Mouse (Mus musculus) Patski (cell line): ENCODE measurements around the gene Car8. TPM values are rescaled to one million over a fixed set of nuclear protein-coding genes. Genes with fewer than 3 reads are reported as not detected.
"Not testable (repeated sequence)": the region's sequence is repeated elsewhere in the genome, so short reads cannot be mapped to it uniquely, and the experiment has no call there.

Source experiments
- ATAC-seq: fragments of 100-300 bp; one replicate; pipeline ENCODE4 v1.8.0; 2021
- CTCF ChIA-PET: fragments of 350-600 bp; sonication (Branson Sonifier 250); formaldehyde crosslinking; loops from one replicate; lab custom pipeline; 2022; ENCODE audit warnings: inconsistent platforms; lab: Charles Lee
- POLR2A ChIA-PET: fragments of 350-600 bp; sonication (Branson Sonifier 250); formaldehyde crosslinking; loops from one replicate; lab custom pipeline; 2022; ENCODE audit warnings: antibody characterized with exemption, inconsistent platforms; lab: Charles Lee
- DNase-seq: peaks from one replicate; pipeline ENCODE4 v3.0.0-alpha.2; 2011; ENCODE audit warnings: low read depth, low spot score
- H3K27me3 ChIP-seq: fragments of 371-371 bp; one replicate; pipeline ENCODE4 v1.5.1; 2021
- CTCF ChIP-seq: fragments of 100-300 bp; IDR thresholded peaks from one replicate; pipeline ENCODE4 v1.5.1; 2021
- in situ Hi-C: fragments of 300-500 bp; cut with MboI; formaldehyde crosslinking; loops from 3 replicates; pipeline ENCODE4 v1.11.1; 2018; ENCODE audit warnings: low pct_unique_long_range_greater_than_20kb, mixed read lengths
- polyA plus RNA-seq: library from polyadenylated mRNA; unstranded; gene quantifications from one replicate; pipeline ENCODE4 v1.2.3, GENCODE M21; 2021

Gene Car8
- polyA plus RNA-seq, 1 experiment from 2014 or later = not detected

DNA sequence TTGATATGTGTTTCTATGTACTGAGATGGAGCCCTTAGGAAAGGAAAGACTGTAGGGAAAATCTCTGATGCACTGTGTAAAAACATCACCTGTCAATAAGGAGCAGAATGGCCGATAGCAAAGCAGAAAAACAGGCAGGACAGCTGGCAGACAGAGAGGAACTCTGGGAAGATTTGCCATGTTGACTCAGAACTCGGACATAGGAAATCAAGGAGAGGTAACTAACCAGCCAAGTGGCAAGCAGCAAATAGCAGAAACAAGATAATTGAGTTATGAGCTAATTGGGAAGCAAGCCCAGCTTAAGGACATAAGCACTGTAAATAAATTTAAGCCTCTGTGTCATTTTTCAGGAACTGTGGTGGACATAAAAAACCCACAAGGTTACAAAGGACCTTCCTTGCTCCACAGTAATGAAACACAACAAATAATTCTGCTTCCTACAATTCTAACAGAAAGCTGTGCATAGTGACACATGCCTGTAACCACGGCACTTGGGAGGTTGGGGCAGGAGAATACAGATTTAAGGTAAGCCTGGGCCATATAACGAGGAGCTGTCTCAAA, 33.7 kb downstream of the Car8 start:
- ATAC-seq (peak; percentile 62), DNase-seq (peak; percentile 38)
- no peaks in the 10 kb centered on the region for H3K27me3 ChIP-seq
- POLR2A ChIA-PET = no interaction called here
- CTCF ChIA-PET = no interaction called here
- in situ Hi-C loops = no loop called here
- no peak for TF ChIP-seq CTCF

DNA sequence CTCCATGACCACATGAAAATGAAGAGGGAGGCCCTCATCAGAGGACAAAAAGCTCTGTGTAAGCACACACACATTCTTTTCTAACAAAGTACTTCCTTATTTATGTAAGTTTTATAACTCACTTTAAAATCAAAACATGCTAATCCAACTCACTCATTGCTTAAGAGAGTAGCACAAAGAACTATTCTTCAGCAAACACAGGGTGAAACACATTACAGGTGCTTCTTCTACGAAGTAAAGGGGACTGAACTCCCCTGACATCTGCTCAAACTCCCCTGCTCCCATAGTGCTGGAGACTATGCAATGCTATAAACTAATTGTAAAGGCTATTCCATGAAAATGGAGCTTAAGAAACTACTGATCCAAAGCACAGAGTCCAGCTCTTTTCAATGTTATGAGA, 35.5 kb downstream of the Car8 start:
- ChIA-PET POLR2A (no interaction called here), CTCF (no interaction called here)
- in situ Hi-C loops = no loop called here
- no peaks in the 10 kb centered on the region for H3K27me3 ChIP-seq
- no peak for TF ChIP-seq CTCF
- no peak for DNase-seq
- no peak for ATAC-seq

DNA sequence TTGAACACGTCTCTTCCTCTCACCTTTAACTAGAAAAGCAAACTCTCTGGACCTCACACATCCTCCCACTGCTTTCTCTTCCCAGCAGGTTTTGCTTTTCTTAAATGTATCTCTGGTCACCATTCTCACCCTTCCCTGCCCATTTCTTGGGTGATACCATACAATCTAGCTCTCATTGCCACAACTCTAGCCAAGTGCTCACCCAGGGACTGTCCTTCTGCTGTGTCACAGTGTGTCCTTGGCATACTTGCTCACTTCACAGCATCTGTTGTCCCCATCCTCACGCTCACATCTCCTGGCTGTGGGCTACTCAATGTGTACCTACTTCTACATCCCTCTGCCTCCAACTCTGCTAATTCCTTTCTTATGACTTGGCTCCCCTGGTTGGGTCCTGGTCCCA, 37.2 kb downstream of the Car8 start:
- in situ Hi-C loops = no loop called here
- CTCF ChIA-PET = no interaction called here
- no peak for TF ChIP-seq CTCF
- POLR2A ChIA-PET = no interaction called here
- DNase-seq (no peak), ATAC-seq (no peak)
- H3K27me3 ChIP-seq = no peaks in the 10 kb centered on the region

DNA sequence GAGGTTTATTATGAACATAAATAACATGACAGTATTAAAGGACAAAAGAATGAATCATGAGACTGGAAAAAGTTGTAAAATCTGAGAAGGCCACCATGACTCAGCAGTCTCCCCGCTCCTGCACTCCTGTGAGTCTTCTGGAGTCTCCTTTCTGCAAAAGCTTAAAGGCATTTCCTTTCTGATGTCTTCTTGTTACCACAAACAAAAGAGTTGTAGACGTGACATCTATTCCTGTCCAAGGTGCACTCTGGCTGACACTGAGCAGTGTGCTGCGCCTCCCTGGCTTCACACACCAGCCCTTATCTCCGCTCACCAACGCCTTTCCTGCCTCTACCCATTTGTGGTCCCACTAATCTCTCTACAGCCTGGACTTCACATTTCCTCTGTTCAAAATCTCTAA, 38.8 kb downstream of the Car8 start:
- in situ Hi-C loops = no loop called here
- ChIA-PET CTCF (interaction anchor here (1.1 to 3.8 kb wide), 2 partner anchors 11 to 16 kb away, joined by 3 to 18 read pairs; no protein-coding TSS in a partner anchor), POLR2A (no interaction called here)
- DNase-seq (peak; percentile 35), ATAC-seq (no peak)
- no peak for TF ChIP-seq CTCF
- no peaks in the 10 kb centered on the region for H3K27me3 ChIP-seq

DNA sequence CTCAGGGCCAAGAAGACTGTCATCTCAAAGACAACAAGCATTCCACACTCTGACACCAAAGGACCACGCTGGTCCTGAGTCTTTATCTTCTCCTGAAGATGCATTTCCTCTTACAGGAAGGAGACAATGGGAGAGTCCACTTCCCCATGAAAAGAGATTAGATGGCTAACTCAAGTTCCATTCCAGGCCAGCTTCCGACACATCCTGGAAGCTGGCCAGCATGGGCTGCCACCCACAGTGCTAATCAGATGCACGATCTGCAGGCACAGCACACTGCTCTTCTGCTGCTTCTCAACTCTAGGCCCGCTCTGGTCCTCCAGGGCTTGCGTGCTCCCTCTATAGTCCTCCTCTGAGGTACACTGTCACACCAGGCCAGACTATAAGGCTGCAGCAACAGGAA, 40.8 kb downstream of the Car8 start:
- in situ Hi-C loops = no loop called here
- DNase-seq (no peak), ATAC-seq (no peak)
- CTCF ChIA-PET = interaction anchor here (3.8 kb wide), 1 partner anchor 9 kb away, joined by 18 read pairs; no protein-coding TSS in a partner anchor
- no peak for TF ChIP-seq CTCF
- no peaks in the 10 kb centered on the region for H3K27me3 ChIP-seq
- POLR2A ChIA-PET = no interaction called here

DNA sequence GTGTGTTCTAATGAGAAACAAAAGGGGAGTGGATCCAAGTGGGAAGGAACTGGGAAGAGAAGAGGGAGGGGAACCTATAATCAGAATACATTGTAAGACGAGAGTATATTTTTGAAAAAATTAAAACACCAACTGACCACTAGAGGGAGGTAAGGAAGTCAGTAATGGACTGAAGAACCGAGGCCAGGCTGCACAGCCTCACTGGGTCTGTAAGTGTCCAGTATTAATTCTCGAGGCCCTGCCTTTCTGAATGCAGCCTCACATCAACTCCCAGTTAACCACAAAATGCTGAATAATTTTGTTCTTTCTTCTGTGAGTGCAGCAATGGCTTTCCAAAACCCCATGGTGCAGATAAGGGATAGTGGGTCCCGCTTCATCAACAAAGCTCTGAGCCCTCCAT, 48.4 kb downstream of the Car8 start:
- TF ChIP-seq CTCF = no peak
- no peaks in the 10 kb centered on the region for H3K27me3 ChIP-seq
- in situ Hi-C loops = no loop called here
- ATAC-seq (no peak), DNase-seq (no peak)
- ChIA-PET CTCF (interaction anchor here (1.0 to 5.0 kb wide), 2 partner anchors 9 to 191 kb away, joined by 3 to 18 read pairs; no protein-coding TSS in a partner anchor), POLR2A (no interaction called here)

DNA sequence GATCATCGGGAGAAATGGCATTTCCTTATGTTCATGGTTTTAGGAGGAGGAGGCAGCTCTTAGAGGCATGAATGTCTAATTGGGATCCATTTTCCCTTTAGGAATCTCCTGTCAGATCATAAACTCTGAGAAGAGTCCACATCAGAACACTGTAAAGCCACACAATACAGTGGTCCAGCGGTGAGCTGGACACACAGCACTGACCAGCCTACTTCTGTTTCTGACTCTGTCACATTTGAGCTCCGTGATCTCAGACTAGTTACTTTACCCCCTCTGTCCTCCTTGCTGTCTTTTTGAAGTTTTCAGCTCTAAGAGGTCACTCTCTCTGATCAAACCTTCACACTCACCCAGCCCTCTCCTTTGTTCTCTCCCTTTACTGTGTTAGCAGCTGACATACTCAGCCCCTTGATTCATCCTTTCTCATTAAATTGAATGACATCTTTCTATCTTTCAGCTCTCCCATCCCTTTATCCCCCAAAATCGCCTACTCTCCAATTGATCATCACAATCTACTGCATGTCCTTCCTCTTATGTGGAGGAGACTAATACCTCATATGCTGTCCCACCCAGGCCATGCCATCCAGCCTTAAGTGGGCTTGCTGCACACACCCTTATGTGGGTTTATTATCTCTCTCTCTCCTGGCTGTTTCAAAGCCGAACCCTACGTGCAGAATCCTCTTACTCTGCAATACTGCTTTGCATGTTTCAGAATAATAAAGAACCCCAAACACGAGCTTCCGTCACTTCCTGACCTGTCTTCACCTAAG, 51.7 kb downstream of the Car8 start:
- in situ Hi-C loops = loop anchor here (10.0 kb wide), 1 partner anchor 178 kb away; no protein-coding TSS in a partner anchor
- ChIA-PET POLR2A (no interaction called here), CTCF (interaction anchor here (1.3 to 5.0 kb wide), 2 partner anchors 12 to 180 kb away, joined by 3 to 18 read pairs; no protein-coding TSS in a partner anchor)
- DNase-seq (no peak), ATAC-seq (no peak)
- no peak for TF ChIP-seq CTCF
- no peaks in the 10 kb centered on the region for H3K27me3 ChIP-seq

DNA sequence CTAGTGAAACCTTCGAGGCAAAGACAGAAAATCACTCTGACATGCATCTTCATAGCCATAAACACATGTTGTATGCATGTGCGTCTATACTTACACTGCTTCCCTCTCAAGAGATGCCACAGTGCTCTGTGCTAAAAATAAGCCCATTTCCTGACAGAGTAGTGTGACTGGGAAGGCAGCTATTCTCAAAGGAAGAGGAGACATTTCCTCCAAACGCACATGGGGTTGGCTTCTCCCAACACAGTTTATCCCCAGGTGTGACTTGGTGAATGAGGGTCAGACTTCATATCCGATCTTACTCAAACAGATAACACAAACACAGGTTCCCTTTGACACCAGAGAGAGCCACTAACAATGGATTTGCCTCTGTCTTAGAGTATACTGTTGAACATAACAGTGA, 58.3 kb downstream of the Car8 start:
- DNase-seq = no peak
- ChIA-PET POLR2A (no interaction called here), CTCF (no interaction called here)
- in situ Hi-C loops = loop anchor here (10.0 kb wide), 1 partner anchor 184 kb away; no protein-coding TSS in a partner anchor
- TF ChIP-seq CTCF = no peak
- no peak for ATAC-seq
- no peaks in the 10 kb centered on the region for H3K27me3 ChIP-seq

DNA sequence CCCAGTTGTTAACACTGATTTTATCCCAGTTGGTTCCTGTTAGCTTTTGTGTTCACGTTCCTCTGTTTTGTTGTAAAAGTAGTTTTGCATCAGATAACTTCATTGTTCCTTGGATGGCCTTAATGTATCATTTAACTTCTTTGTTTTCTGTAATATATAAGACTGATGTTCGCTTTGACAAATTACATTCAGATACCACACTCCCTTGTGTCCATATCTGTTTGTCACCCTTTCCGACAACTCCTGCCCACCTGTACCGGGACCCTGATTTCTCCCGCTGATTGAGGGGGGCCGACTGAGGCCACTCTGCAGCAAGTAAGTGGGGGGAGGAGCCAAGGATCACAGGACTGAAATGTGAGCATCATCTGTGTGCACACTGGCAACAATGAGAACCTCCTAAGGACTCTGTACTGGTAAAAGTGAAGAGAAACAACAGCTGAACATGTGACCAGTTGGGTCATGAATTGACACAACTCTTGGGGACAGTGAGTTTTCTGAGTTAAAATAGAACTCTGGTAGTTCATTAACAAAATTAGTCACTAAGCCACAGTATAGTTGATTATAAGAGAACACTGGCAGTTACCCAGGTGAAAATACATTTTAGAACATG, 84.1 kb downstream of the Car8 start:
- ChIA-PET POLR2A (no interaction called here), CTCF (no interaction called here)
- TF ChIP-seq CTCF = no peak
- in situ Hi-C loops = no loop called here
- DNase-seq (no peak), ATAC-seq (no peak)
- no peaks in the 10 kb centered on the region for H3K27me3 ChIP-seq

DNA sequence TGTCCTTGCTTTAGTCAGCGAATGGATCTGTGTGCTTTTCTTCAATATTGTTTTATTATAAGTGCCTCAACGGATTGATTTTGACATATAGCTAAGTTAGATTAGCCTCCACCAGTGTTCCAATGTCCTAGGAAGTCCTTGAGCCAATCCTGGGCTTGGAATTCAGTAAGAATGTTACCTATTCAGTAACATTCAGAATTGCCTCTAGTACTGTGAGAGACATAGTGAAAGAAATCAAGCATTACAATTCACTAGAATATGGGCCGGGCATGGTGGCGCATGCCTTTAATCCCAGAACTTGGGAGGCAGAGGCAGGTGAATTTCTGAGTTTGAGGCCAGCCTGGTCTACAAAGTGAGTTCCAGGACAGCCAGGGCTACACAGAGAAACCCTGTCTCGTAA, 84.9 kb downstream of the Car8 start:
- ATAC-seq, POLR2A ChIA-PET, CTCF ChIA-PET, DNase-seq, H3K27me3 ChIP-seq, in situ Hi-C loops: not testable (repeated sequence)

DNA sequence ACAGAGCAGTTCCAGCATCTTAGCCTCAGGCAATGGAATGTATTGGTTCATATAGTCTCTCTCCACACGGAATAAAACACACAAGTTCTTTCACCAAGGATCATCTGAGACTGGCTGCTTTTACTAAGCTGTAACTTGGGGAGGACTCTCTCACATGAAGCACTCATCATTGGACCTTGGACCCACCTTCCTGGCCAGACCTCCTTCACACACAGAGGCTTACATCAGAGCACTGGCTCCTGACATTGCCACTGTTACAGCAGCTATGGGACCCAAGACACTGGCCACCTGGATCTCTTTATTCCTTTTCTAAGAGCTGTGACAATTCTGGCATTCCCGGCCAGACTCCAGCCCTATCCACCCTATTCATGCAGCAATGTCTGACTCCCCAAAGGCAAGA, 101.4 kb downstream of the Car8 start:
- no peaks in the 10 kb centered on the region for H3K27me3 ChIP-seq
- ChIA-PET CTCF (interaction anchor here (1.0 kb wide), 1 partner anchor 13 kb away, joined by 3 read pairs; no protein-coding TSS in a partner anchor), POLR2A (interaction anchor here (0.6 kb wide), 1 partner anchor 10 kb away, joined by 4 read pairs; no protein-coding TSS in a partner anchor)
- no peak for TF ChIP-seq CTCF
- no peak for ATAC-seq
- DNase-seq = no peak
- in situ Hi-C loops = no loop called here
